Mouse (Mus musculus): ENCODE data around the gene AU022252. TPM values are rescaled to one million over a fixed set of nuclear protein-coding genes. Genes with fewer than 3 reads are reported as not detected.
A peak's percentile ranks its signal among the peaks of the same experiment; 100 is the strongest.

The AU022252 gene
- total and polyA plus RNA-seq, 3 experiments: 6.0 to 26.4 (median 22.4) TPM

DNA sequence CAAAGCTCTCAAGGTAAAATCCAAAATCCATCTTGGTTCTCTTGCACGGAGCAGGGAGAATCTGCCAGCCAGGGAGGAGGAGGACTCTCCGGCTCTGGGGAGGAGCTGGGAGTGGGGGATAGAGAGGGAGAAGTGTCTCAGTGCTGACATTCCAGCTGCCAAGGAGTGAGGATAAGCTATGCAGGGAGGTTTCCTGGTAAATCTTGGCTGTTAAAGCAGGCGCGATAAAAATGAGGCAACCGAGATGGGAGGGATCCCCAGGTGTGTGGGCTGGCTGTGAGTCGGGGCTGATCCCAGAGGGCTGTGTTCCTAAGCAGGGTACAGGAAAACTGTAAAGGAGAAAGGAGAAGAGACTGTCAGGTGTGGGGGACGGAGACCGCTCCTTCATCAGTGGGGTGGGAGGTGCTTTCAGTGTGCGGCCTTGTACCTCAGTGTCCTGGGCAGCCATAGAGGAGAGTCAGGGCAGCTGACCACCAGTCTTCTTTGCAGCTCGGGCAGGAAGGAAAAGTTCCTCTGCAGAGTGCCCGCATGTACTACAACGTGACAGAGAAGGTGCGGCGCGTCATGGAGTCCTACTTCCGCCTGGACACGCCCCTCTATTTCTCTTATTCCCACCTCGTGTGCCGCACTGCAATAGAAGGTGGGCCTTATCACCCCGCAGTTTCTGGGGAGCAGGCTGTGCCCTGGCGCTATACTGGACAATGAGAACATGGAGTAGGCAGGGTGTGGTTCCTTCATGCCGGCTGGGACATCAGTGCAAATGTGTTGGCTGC, 12.1 kb upstream of the AU022252 start:
- DNase-seq: no peak

- DNase-seq: no peak
These were observed 10.1 kb upstream of the AU022252 start for GRCm38 (mm10) chr4:119242571-119242970.

GRCm38 (mm10) chr4:119241664-119242063, 9.2 kb upstream of the AU022252 start:
- DNase-seq: no peak

DNA sequence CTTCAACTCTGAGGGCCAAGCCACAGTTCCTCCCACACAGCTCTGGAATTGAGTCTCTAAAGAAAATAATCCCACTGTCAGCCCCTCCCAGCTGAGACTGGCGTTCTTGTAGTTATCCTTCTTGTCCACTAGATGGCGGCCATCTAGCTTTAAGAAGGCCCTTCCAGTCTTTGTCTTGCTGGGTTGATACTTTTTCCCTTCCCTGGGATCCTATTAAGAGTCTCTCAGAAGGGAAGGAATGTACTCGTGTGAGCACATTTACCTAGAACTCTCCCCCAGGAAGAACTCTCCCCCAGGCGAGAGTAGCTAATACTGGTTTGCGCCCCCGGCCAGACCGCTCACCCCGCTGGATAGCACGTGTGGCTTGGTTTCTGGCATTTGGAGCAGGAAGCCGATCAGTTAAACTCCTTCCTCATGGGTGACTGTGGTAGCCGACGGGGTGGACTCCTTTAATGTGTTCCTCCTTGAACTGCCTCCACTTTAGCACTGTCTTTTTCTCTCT, 6.7 kb upstream of the AU022252 start:
- no peak for DNase-seq

DNA sequence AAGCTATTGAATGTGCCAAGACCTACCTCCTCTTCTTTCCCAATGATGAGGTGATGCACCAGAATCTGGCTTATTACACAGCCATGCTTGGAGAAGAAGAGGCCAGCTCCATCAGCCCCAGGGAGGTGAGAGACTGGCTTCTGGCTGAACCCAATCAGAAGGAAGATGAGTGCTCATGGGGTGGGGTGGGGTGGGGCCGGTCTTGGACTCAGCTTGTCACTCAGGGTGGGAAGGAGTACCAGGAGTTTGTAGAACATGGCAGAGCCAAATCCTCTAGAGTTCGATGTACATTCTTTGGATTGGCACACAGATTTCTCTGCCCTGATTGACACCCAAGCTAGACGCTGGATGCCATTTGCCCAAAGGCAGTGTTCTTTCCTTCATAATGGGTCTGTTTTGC, 6.1 kb upstream of the AU022252 start:
- DNase-seq: no peak

- DNase-seq: no peak
These were observed 1.8 kb upstream of the AU022252 start for GRCm38 (mm10) chr4:119234348-119234747.

DNA sequence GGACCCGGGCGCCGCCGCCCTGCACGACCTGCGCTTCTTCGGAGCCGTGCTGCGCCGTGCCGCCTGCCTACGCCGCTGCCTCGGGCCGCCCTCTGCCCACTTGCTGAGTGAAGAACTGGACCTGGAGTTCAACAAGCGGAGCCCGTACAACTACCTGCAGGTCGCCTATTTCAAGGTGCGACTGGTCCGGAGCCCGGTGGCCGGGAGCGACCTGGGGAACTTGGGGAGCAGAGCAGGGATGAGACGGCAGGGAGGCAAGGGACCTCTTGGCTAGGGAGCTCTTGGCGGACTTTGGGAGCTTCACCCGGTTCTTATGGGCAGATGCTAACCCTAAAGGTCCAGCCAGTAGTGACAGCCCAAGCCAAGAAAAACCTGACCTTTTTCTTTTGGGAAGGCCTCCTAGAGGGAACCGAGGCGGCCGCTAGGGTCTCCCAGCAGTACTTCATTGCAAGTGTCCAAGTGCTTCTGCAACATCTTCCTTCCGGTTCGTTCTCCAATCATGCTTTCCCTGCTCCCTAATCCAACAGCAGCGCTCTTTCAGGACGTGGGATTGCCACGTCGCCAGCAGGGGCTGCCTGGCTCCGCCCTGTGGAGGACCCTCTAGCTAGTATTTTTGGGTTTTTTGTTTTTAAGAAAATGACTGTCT, 867 bp upstream of the AU022252 start:
- peak; percentile 72 for DNase-seq

GRCm38 (mm10) chr4:119226751-119227150, 5.8 kb downstream of the AU022252 start:
- no peak for DNase-seq

- peak; percentile 63 for DNase-seq
These were observed 6.8 kb downstream of the AU022252 start for GRCm38 (mm10) chr4:119225719-119226118.

DNA sequence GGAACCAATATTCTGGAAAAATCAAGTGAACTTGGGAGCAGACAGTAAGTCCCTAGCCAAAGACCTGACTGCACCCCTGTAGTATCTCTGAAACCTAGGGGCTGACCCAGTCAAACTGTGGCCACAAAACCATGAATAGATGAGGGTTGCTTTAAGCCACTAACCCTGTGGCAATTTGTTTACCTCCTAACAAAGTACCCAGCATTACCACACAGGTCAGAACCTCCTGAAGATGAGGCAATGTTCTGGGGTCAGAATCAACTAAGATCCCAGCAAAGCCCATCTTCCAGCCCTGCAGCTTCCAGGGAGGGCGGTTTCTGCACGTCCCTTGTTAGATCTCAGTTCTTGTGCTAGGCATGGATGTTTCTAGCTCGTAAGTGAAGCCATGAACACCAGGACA, 8.0 kb downstream of the AU022252 start:
- no peak for DNase-seq

GRCm38 (mm10) chr4:119223696-119224095, 8.8 kb downstream of the AU022252 start:
- peak; percentile 80 for DNase-seq

DNA sequence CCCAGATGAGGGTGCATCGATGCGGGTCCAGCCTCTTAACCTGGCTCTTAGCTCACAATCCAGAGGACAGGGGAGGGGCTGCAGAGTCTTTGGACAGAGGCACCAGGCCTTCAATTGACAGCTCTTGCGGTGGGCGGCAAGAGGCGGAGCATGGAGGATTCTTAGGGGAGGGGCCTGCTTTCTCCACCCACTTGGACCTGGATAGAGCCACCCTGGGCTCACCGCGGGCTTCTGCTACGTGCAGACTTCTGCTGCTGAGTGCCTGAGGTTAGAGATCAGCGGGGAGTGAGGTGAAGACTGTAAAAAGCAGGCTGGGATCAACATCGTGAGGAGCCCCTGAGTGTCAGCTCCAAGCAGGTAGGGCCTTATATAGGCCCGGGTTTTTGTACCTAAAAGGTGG, 14.3 kb downstream of the AU022252 start, which contains the start of gene Tmem269:
Gene Tmem269 (minus strand): TSS at position 49 of the 400 bp plus-strand sequence.
- DNase-seq: no peak

DNA sequence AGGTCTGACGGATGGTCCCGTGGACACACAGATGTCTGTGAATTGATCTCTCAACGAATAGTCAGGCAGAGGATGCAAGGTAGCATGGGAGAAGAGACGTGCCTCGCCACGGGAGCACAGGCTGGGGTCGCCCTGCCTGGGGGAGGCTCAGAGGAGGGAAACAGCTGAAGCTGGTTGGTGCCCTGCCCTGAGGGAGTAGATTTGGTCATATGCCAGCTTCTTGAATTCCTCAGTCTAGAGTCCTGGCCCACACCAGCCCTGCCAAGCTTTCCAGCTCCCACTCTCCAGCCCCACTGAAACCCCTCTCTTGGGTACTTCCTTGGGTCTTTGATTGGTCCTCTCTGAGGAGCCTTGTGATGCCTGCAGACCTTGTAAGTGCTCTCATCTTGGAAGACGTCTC, 15.8 kb downstream of the AU022252 start:
- DNase-seq: no peak

DNA sequence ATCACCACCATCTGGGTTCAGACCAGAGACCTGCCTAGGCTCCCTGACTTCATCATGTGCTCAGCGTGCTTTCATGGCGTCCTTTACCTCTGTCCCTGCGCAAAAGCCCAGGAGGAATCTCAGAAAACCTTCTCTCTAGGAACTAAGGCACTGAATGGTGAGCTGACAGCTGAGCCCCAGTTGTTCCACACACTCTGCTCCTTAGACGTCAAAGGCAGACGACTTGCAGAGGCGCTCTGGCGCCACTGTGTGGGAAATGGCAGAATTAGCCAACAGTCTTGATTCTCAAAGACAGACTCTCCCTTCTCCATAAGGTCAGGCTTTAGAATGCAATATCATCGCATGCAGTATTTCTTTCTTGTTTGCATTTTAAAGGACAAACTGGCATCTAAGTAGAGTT, 27.8 kb downstream of the AU022252 start:
- DNase-seq: peak; percentile 61

GRCm38 (mm10) chr4:119198105-119198504, 34.4 kb downstream of the AU022252 start:
- no peak for DNase-seq

DNA sequence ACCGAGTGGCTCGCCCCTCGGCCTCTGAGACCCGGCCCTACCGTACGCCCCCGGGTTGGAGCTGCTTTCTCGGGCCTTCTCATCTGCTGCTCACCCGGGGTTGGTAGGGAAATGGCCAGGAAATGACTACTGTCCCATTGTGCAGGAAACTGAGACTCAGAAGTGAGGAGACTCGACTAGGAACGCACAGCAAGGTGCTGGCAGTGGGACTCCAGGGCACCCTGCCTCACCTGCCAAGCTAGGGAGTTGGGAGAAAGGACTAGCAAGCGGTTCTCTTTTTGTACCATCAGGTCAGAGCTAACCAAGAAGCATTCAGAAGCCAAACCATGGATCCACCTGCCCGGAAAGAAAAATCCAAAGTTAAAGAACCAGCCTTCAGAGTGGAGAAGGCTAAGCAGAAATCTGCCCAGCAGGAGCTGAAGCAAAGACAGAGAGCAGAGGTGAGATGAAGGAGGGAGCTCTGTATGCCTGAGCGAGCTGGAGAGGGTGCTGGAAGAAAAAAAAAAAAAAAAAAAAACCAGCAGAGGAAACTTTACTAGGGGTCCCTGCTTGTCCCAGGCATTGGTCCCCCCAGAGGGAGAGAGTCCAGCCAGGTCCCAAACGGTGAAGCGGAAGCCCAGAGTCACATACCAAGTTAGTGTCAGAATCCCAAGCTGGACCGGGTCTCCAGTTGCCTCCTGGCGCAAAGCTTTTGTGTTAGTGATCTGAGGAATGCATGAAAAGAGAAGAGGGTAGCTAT, 36.8 kb downstream of the AU022252 start:
- no peak for DNase-seq

DNA sequence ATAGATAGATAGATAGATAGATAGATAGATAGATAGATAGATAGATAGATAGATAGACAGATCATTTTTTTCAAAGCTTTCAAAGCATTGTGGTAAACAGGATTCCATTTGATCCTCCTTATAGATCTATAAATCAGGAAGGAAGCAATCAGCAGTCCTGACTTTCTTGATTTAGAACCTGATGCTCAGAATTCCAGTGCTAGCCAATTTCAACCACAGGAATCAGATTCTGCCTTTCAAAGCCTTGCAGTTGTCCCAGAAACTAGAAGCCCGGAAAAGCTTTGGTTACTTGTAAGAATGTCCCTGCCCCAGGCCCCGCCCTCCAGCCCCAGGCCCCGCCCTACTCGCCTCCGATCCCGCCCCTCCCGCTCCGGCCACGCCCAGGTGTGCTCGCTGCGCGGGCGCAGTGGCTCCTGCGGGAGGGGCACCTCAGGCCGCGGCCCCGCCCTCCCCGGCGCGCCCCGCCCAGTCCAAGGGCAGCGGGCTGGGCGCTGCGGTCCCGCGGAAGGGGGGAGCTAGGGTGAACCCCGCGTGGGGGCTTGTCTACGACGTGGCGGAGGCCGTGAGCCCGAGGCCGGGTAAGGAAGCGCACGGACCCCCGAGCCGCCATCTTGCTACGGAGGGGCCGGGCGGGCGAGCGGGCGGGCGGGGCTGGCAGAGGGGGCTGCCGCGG, 37.5 kb downstream of the AU022252 start, which contains the start of gene Svbp:
Gene Svbp (plus strand): TSS at position 398 of the 673 bp plus-strand sequence.
- peak; percentile 93 for DNase-seq

- DNase-seq: no peak
These were observed 39.8 kb downstream of the AU022252 start for GRCm38 (mm10) chr4:119192757-119193156.

GRCm38 (mm10) chr4:119191273-119191672, 41.2 kb downstream of the AU022252 start:
- no peak for DNase-seq

GRCm38 (mm10) chr4:119190618-119191017, 41.9 kb downstream of the AU022252 start:
- no peak for DNase-seq

GRCm38 (mm10) chr4:119189864-119190263, 42.6 kb downstream of the AU022252 start, which contains the start of gene Ermap:
Ermap (minus strand) TSS chr4:119190011.
- DNase-seq: no peak

- no peak for DNase-seq
These were observed 43.1 kb downstream of the AU022252 start for GRCm38 (mm10) chr4:119189392-119189791.

All from adrenal gland, adult 2 months (tissue).